Mouse (Mus musculus) heart, embryonic 16.5 days (tissue): ENCODE data around the gene Cldn34c2. TPM values are rescaled to one million over a fixed set of nuclear protein-coding genes. Genes with fewer than 3 reads are reported as not detected.
"Not testable (repeated sequence)": the region's sequence is repeated elsewhere in the genome, so short reads cannot be mapped to it uniquely, and the experiment has no call there.

ENCODE experiments used
- ATAC-seq: fragments of 200-750 bp; cut with Nextera tagmentation; replicated peaks from 2 replicates; pipeline ENCODE4 v1.8.0; 2017; ENCODE audit warnings: moderate number of reproducible peaks; ENCODE audit not compliant: insufficient read depth, low FRiP score; ENCODE audit errors: extremely low read depth
- H3K27ac ChIP-seq: fragments of 300-500 bp; sonication (generic); 2 replicates; pipeline ENCODE4 v1.5.1; 2014; ENCODE audit warnings: mild to moderate bottlenecking, low read length, control low read depth, moderate library complexity
- H3K27me3 ChIP-seq: fragments of 300-500 bp; sonication (generic); 2 replicates; pipeline ENCODE4 v1.6.1; 2014; ENCODE audit warnings: low read length, mixed read lengths; ENCODE audit not compliant: control insufficient read depth, insufficient read depth
- H3K36me3 ChIP-seq: fragments of 300-500 bp; sonication (generic); 2 replicates; pipeline ENCODE4 v1.6.1; 2014; ENCODE audit not compliant: control insufficient read depth, insufficient read depth
- H3K4me1 ChIP-seq: fragments of 300-500 bp; sonication (generic); 2 replicates; pipeline ENCODE4 v1.6.1; 2014; ENCODE audit warnings: low read length, mixed read lengths; ENCODE audit not compliant: control insufficient read depth, insufficient read depth
- H3K4me2 ChIP-seq: fragments of 300-500 bp; sonication (generic); 2 replicates; pipeline ENCODE4 v1.6.1; 2014; ENCODE audit warnings: low read depth, mild to moderate bottlenecking, control low read depth, low read length
- H3K4me3 ChIP-seq: fragments of 300-500 bp; sonication (generic); 2 replicates; pipeline ENCODE4 v1.5.1; 2014; ENCODE audit warnings: mild to moderate bottlenecking, control low read depth, low read length
- H3K9ac ChIP-seq: fragments of 300-500 bp; sonication (generic); 2 replicates; pipeline ENCODE4 v1.6.1; 2014; ENCODE audit warnings: low read length, control low read depth
- H3K9me3 ChIP-seq: fragments of 300-500 bp; sonication (generic); replicated peaks from 2 replicates; pipeline ENCODE4 v1.6.1; 2016; ENCODE audit warnings: low read length; ENCODE audit not compliant: control insufficient read depth
- WGBS: fragments of 180-500 bp; shearing (Covaris S2); extraction: QIAGEN DNeasy Blood & Tissue Kit; methylation state at CpG from one replicate; pipeline ENCODE4 v1.1.7; 2014; 5-methylcytosine and 5-hydroxymethylcytosine counted together
- polyA plus RNA-seq: library from polyadenylated mRNA; unstranded; fragments of >200 nt; fragmentation: Nextera tagmentation; extraction: Ambion mirVana; gene quantifications from 2 replicates; pipeline ENCODE4 v1.2.1, GENCODE M21; 2015

Gene Cldn34c2
- not detected in 2 replicates for polyA plus RNA-seq

- not testable (repeated sequence) for H3K27ac ChIP-seq, H3K4me3 ChIP-seq, H3K9ac ChIP-seq, H3K9me3 ChIP-seq, H3K27me3 ChIP-seq, H3K4me2 ChIP-seq, H3K4me1 ChIP-seq, ATAC-seq, H3K36me3 ChIP-seq
These were observed at the start of gene Cldn34c2 for GRCm38 (mm10) chrX:123581400-123581799. TSS of gene Cldn34c2 (plus strand) at chrX:123581700.

GRCm38 (mm10) chrX:123551378-123551777, 30.1 kb upstream of the Cldn34c2 start:
- H3K4me3 ChIP-seq, H3K9me3 ChIP-seq, H3K4me1 ChIP-seq, H3K27ac ChIP-seq, H3K27me3 ChIP-seq, H3K36me3 ChIP-seq, H3K9ac ChIP-seq, ATAC-seq, H3K4me2 ChIP-seq: not testable (repeated sequence)
- 84% methylated on average over 13 of the region's 13 CpGs for WGBS

- not testable (repeated sequence) for H3K27ac ChIP-seq, H3K4me1 ChIP-seq, H3K9me3 ChIP-seq, H3K27me3 ChIP-seq, H3K36me3 ChIP-seq, H3K4me2 ChIP-seq, ATAC-seq, H3K9ac ChIP-seq, H3K4me3 ChIP-seq
- WGBS: 78% methylated on average over 8 of the region's 12 CpGs
These were observed 30.8 kb downstream of the Cldn34c2 start for GRCm38 (mm10) chrX:123612158-123612828.

Other genes starting within 250 kb of the Cldn34c2 start
- gene Gm17467, start 123.1 kb downstream of the Cldn34c2 start, polyA plus RNA-seq: not detected in 2 replicates
- gene Cldn34c3, start 212.0 kb downstream of the Cldn34c2 start, polyA plus RNA-seq: not detected in 2 replicates